Mouse (Mus musculus) heart, postnatal 4 days (tissue): ENCODE results near the gene Riiad1. TPM values are rescaled to one million over a fixed set of nuclear protein-coding genes. Genes with fewer than 3 reads are reported as not detected.

Experiments used
- DNase-seq: peaks from one replicate; pipeline ENCODE4 v3.0.0; 2021
- total RNA-seq, 2 experiments: library from RNA; stranded (reverse); gene quantifications; 2 replicates each; pipeline ENCODE4 v1.2.3; 2021

The Riiad1 gene
- total RNA-seq, 2 experiments from 2014 or later = 1.3 to 2.5 TPM

- no peak for DNase-seq
Measured at GRCm38 (mm10) chr3:94463926-94464578, 16.1 kb downstream of the Riiad1 start.

- DNase-seq = no peak
Measured at GRCm38 (mm10) chr3:94459834-94460233, 20.3 kb downstream of the Riiad1 start.

GRCm38 (mm10) chr3:94457055-94457454 lies 23.1 kb downstream of the Riiad1 start:
- no peak for DNase-seq

GRCm38 (mm10) chr3:94456529-94457000 lies 23.6 kb downstream of the Riiad1 start:
- peak; percentile 85 for DNase-seq

GRCm38 (mm10) chr3:94449377-94449776 lies 30.8 kb downstream of the Riiad1 start:
- DNase-seq = no peak

GRCm38 (mm10) chr3:94443597-94443964 lies 36.6 kb downstream of the Riiad1 start, which contains the start of gene Oaz3:
Gene Oaz3 (minus strand): TSS chr3:94443915.
- no peak for DNase-seq

- peak; percentile 97 for DNase-seq
Measured at GRCm38 (mm10) chr3:94442951-94443596, 37.1 kb downstream of the Riiad1 start, which contains the start of gene Mrpl9. Gene Mrpl9 (plus strand): TSS chr3:94443318.

GRCm38 (mm10) chr3:94441182-94441581 lies 39.0 kb downstream of the Riiad1 start:
- DNase-seq = no peak

GRCm38 (mm10) chr3:94436420-94436819 lies 43.7 kb downstream of the Riiad1 start:
- DNase-seq = no peak

GRCm38 (mm10) chr3:94434305-94434704 lies 45.8 kb downstream of the Riiad1 start:
- DNase-seq = no peak

GRCm38 (mm10) chr3:94430980-94431379 lies 49.2 kb downstream of the Riiad1 start:
- no peak for DNase-seq

Other genes with a start within 250 kb of the Riiad1 start
- gene Gm4778, start 216.3 kb downstream of the Riiad1 start, total RNA-seq = not detected
- 10 to 100 TPM; 12.7 to 13.5 TPM for gene Them4, start 170.3 kb downstream of the Riiad1 start, total RNA-seq
- not detected for gene Them5, start 138.2 kb downstream of the Riiad1 start, total RNA-seq
- gene C2cd4d, start 117.9 kb downstream of the Riiad1 start, total RNA-seq = not detected
- 10 to 100 TPM; 17.7 to 18.1 TPM for gene Rorc, start 107.5 kb downstream of the Riiad1 start, total RNA-seq
- under 1 TPM in 1 of 2 experiments, not detected in 1; 0.11 TPM for gene Lingo4, start 81.8 kb downstream of the Riiad1 start, total RNA-seq
- gene Tdrkh, start 67.1 kb downstream of the Riiad1 start, total RNA-seq = 1 to 10 TPM; 5.8 to 7.2 TPM
- 10 to 100 TPM; 60.8 to 62.6 TPM for gene Mrpl9, start 37.0 kb downstream of the Riiad1 start, total RNA-seq
- gene Oaz3, start 36.4 kb downstream of the Riiad1 start, total RNA-seq = not detected
- gene Celf3, start 2.0 kb downstream of the Riiad1 start, total RNA-seq = under 1 TPM; 0.19 to 0.25 TPM
- 10 to 100 TPM; 31.8 to 31.9 TPM for gene Snx27, start 102.4 kb upstream of the Riiad1 start, total RNA-seq
- not detected for gene Gm10972, start 162.8 kb upstream of the Riiad1 start, total RNA-seq
- gene Tuft1, start 178.5 kb upstream of the Riiad1 start, total RNA-seq = 10 to 100 TPM in 1 of 2 experiments, 1 to 10 TPM in 1; 8.1 to 10.2 TPM
- gene Selenbp2, start 213.2 kb upstream of the Riiad1 start, total RNA-seq = 1 to 10 TPM; 6.7 to 7.1 TPM